ENCODE assay signal across 8 mouse cellular contexts in genomic region chr5:8366771-8367613, GRCm38 (mm10). TPM values are rescaled to one million over a fixed set of nuclear protein-coding genes. Genes with fewer than 3 reads are reported as not detected.
DNase-seq lines count a peak whose midpoint lies in the region; ATAC-seq and TF ChIP-seq lines count a peak whose summit lies in the region.

No protein-coding gene starts in this region.

- H3K27me3 ChIP-seq in heart, embryonic 13.5 days (replicated peaks), result peaks cover 14% of the 10 kb centered on the region
- H3K27me3 ChIP-seq in forebrain, embryonic 16.5 days (replicated peaks; ENCODE audit: control insufficient read depth, insufficient read depth, low read length), result no peaks in the 10 kb centered on the region
- peaks cover 11% of the 10 kb centered on the region for H3K27me3 ChIP-seq in thymus, adult 2 months (ENCODE audit: control insufficient read depth, insufficient read depth, low read length)

- peak overlapping the region; percentile 85 for H3K4me3 ChIP-seq in heart, embryonic 13.5 days
- peak overlapping the region; percentile 62 for H3K4me3 ChIP-seq in forebrain, embryonic 16.5 days (replicated peaks; ENCODE audit: low read length)
- H3K4me3 ChIP-seq in thymus, adult 2 months (ENCODE audit: control insufficient read depth, insufficient read depth, low read length), result no peak overlapping the region

- no peaks in the 10 kb centered on the region for H3K9me3 ChIP-seq in heart, embryonic 13.5 days
- H3K9me3 ChIP-seq in forebrain, embryonic 16.5 days (ENCODE audit: control insufficient read depth, low read length), result no peaks in the 10 kb centered on the region

- no peak for TF ChIP-seq CTCF in thymus, adult 2 months (IDR thresholded peaks at IDR 0.05; ENCODE audit: borderline replicate concordance, control insufficient read depth, extremely low read depth, insufficient read depth, low read length, poor library complexity)

- ATAC-seq in heart, embryonic 13.5 days (ENCODE audit: extremely low read depth, insufficient number of reproducible peaks, low FRiP score, low TSS enrichment), result no peak
- ATAC-seq in forebrain, embryonic 16.5 days, result peak; percentile 45

- peak overlapping the region; percentile 86 for H3K9ac ChIP-seq in heart, embryonic 13.5 days
- peak overlapping the region; percentile 87 for H3K9ac ChIP-seq in forebrain, embryonic 16.5 days (replicated peaks; ENCODE audit: low read depth, low read length)

- H3K4me1 ChIP-seq in heart, embryonic 13.5 days, result peaks cover 4% of the 10 kb centered on the region; the same call in 1 of the 2 replicates
- H3K4me1 ChIP-seq in forebrain, embryonic 16.5 days (replicated peaks; ENCODE audit: control insufficient read depth, insufficient read depth, low read length), result 0 out of 2 replicates have a peak, but pooled peaks cover 5% of the 10 kb centered on the region
- H3K4me1 ChIP-seq in thymus, adult 2 months (replicated peaks; ENCODE audit: control insufficient read depth, insufficient read depth, low read length), result no peaks in the 10 kb centered on the region; the same call in 1 of the 2 replicates

- no peaks in the 10 kb centered on the region for H3K36me3 ChIP-seq in heart, embryonic 13.5 days
- no peaks in the 10 kb centered on the region for H3K36me3 ChIP-seq in forebrain, embryonic 16.5 days (ENCODE audit: control insufficient read depth, insufficient read depth)
- no peaks in the 10 kb centered on the region for H3K36me3 ChIP-seq in thymus, adult 2 months (ENCODE audit: control insufficient read depth, insufficient read depth, low read length)

- H3K27ac ChIP-seq in heart, embryonic 13.5 days (replicated peaks), result no peak overlapping the region
- peak overlapping the region; percentile 82 for H3K27ac ChIP-seq in forebrain, embryonic 16.5 days (ENCODE audit: low read length)
- no peak overlapping the region for H3K27ac ChIP-seq in thymus, adult 2 months (ENCODE audit: control insufficient read depth, insufficient read depth, low read length)

- no peak for TF ChIP-seq POLR2A in thymus, adult 2 months (IDR thresholded peaks at IDR 0.05; ENCODE audit: control insufficient read depth, extremely low read depth, insufficient read depth, low read length, poor library complexity)

- WGBS in heart, embryonic 13.5 days, result 3% methylated on average over 25 of the region's 25 CpGs
- WGBS in forebrain, embryonic 16.5 days, result under 1% methylated on average over 24 of the region's 25 CpGs
- WGBS in thymus, adult 2 months, result 20% methylated on average over 25 of the region's 25 CpGs

- DNase-seq in heart, adult 18-20 months, result no peak
- peak; percentile 70 for DNase-seq in cerebellum, adult 11-12 months
- DNase-seq in layer of hippocampus, postnatal 36 days, result peak; percentile 38 to 55
- peak; percentile 58 for DNase-seq in neural tube, embryonic 10.5 days (ENCODE audit: extremely low spot score, low spot score)
- DNase-seq in thymus, adult 2 months, result no peak
- DNase-seq in urinary bladder, adult 18-20 months (ENCODE audit: low spot score in 2 of 2), result no peak

- H3K4me2 ChIP-seq in heart, embryonic 13.5 days, result peak overlapping the region; percentile 93
- H3K4me2 ChIP-seq in forebrain, embryonic 16.5 days (ENCODE audit: low read length), result peak overlapping the region; percentile 74

RNA-seq across cellular contexts. Expression of gene Adam22, which starts 1.0 kb away (rescaled TPM):
- polyA plus RNA-seq in heart, embryonic 13.5 days (2015; fragmentation: Nextera tagmentation; extraction: Ambion mirVana), result 6.9 TPM in 2 replicates
- 1 to 10 TPM; 5.1 to 5.7 TPM for total RNA-seq in heart, adult 18-20 months (2021)
- 46.7 and 49.6 TPM in 2 replicates for polyA plus RNA-seq in forebrain, embryonic 16.5 days (2015; fragmentation: Nextera tagmentation; extraction: Ambion mirVana)
- 100 to 1,000 TPM; 153 to 161 TPM for total RNA-seq in layer of hippocampus, postnatal 36 days (2021)
- 0.23 and 0.55 TPM in 2 replicates for polyA plus RNA-seq in thymus, adult 2 months (2012; rRNA removed)

RNA-seq across cellular contexts. Expression of gene Dbf4, which starts 55.5 kb away (rescaled TPM):
- 26.6 and 27.5 TPM in 2 replicates for polyA plus RNA-seq in heart, embryonic 13.5 days (2015; fragmentation: Nextera tagmentation; extraction: Ambion mirVana)
- total RNA-seq in heart, adult 18-20 months (2021), result 1 to 10 TPM; 1.2 TPM
- polyA plus RNA-seq in forebrain, embryonic 16.5 days (2015; fragmentation: Nextera tagmentation; extraction: Ambion mirVana), result 20.0 and 20.2 TPM in 2 replicates
- 1 to 10 TPM; 1.4 to 1.6 TPM for total RNA-seq in layer of hippocampus, postnatal 36 days (2021)
- polyA plus RNA-seq in thymus, adult 2 months (2012; rRNA removed), result 19.3 and 28.6 TPM in 2 replicates

RNA-seq across cellular contexts. Expression of gene Slc25a40, which starts 55.7 kb away (rescaled TPM):
- 10.6 and 11.5 TPM in 2 replicates for polyA plus RNA-seq in heart, embryonic 13.5 days (2015; fragmentation: Nextera tagmentation; extraction: Ambion mirVana)
- 1 to 10 TPM; 7.9 to 8.6 TPM for total RNA-seq in heart, adult 18-20 months (2021)
- 9.7 and 11.1 TPM in 2 replicates for polyA plus RNA-seq in forebrain, embryonic 16.5 days (2015; fragmentation: Nextera tagmentation; extraction: Ambion mirVana)
- total RNA-seq in layer of hippocampus, postnatal 36 days (2021), result 10 to 100 TPM; 13.0 to 15.0 TPM
- polyA plus RNA-seq in thymus, adult 2 months (2012; rRNA removed), result 3.6 and 3.9 TPM in 2 replicates

Comparison
In these comparisons a context has a peak if more than half of its experiments do, and no peak if none do; other contexts are left out.
1. DNase-seq: peak in cerebellum, adult 11-12 months (single experiment), layer of hippocampus, postnatal 36 days (2 of 2) and neural tube, embryonic 10.5 days (single experiment); none in heart, adult 18-20 months (0 of 2), thymus, adult 2 months (single experiment) and urinary bladder, adult 18-20 months (0 of 2).